Mouse (Mus musculus): ENCODE results near the gene Josd2. TPM values are rescaled to one million over a fixed set of nuclear protein-coding genes. Genes with fewer than 3 reads are reported as not detected.

The Josd2 gene
- total and polyA plus RNA-seq, 3 experiments, result 33.9 to 57.7 (median 54.8) TPM

GRCm38 (mm10) chr7:44428968-44429521 is 38.7 kb upstream of the Josd2 start, which contains the start of gene Lrrc4b:
Gene Lrrc4b, plus strand, starts transcription at chr7:44429018.
- in situ Hi-C loops (cut with MboI; ENCODE audit: low pct_ligation_motif_present, low pct_unique_long_range_greater_than_20kb, low sequenced_read_pairs) (no loop called here), dilution Hi-C loops (cut with MboI; ENCODE audit: extremely low pct_ligation_motif_present, extremely low pct_unique_long_range_greater_than_20kb, low sequenced_read_pairs) (no loop called here)

GRCm38 (mm10) chr7:44429534-44430488 is 38.0 kb upstream of the Josd2 start:
- Histone ChIP-seq H3K27ac (ENCODE audit: insufficient read depth, low read depth) (no peak overlapping the region), H3K27me3 (replicated peaks) (peaks cover 70% of the 10 kb centered on the region), H3K9me3 (replicated peaks; ENCODE audit: low read length) (no peaks in the 10 kb centered on the region), H3K79me2 (replicated peaks; ENCODE audit: control insufficient read depth, extremely low read depth, insufficient read depth, poor library complexity, severe bottlenecking) (no peaks in the 10 kb centered on the region), H3K4me2 (ENCODE audit: insufficient read depth, low read depth, poor library complexity, severe bottlenecking) (no peak overlapping the region), H3K4me1 (ENCODE audit: control insufficient read depth in 1 of 2, insufficient read depth in 2 of 2) (peaks cover 5 to 24% of the 10 kb centered on the region in 2 experiments), H3K36me3 (replicated peaks in 1 of 2; ENCODE audit: control insufficient read depth in 1 of 2, insufficient read depth in 1 of 2, low read length in 1 of 2) (no peaks in the 10 kb centered on the region), H3K9ac (ENCODE audit: insufficient read depth, low read depth) (no peak overlapping the region), H3K4me3 (replicated peaks in 1 of 3; ENCODE audit: low read depth in 2 of 3, low read length in 2 of 3, poor library complexity in 1 of 3) (no peak overlapping the region)
- dilution Hi-C loops (cut with MboI; ENCODE audit: extremely low pct_ligation_motif_present, extremely low pct_unique_long_range_greater_than_20kb, low sequenced_read_pairs) (no loop called here), in situ Hi-C loops (cut with MboI; ENCODE audit: low pct_ligation_motif_present, low pct_unique_long_range_greater_than_20kb, low sequenced_read_pairs) (no loop called here)
- TF ChIP-seq NELFE (IDR thresholded peaks at IDR 0.05; ENCODE audit: low read depth, low read length) (no peak), MAFK (IDR thresholded peaks at IDR 0.05; ENCODE audit: insufficient replicate concordance, low read length) (no peak), ETS1 (conservative IDR thresholded peaks at IDR 0.05; ENCODE audit: low read depth, low read length) (no peak), POLR2A (IDR thresholded peaks at IDR 0.05; ENCODE audit: low read depth, low read length) (no peak)
- DNase-seq (ENCODE audit: extremely low read depth), result no peak

More at GRCm38 (mm10) chr7:44428968-44429521, 38.7 kb upstream of the Josd2 start, which contains the start of gene Lrrc4b:
- no peaks in the 10 kb centered on the region for H3K79me2 ChIP-seq (replicated peaks; ENCODE audit: control insufficient read depth, extremely low read depth, insufficient read depth, poor library complexity, severe bottlenecking)
- H3K27me3 ChIP-seq (replicated peaks), result peaks cover 72% of the 10 kb centered on the region
- H3K4me2 ChIP-seq (ENCODE audit: insufficient read depth, low read depth, poor library complexity, severe bottlenecking), result no peak within 1 kb of the TSS
- no peak within 1 kb of the TSS for H3K27ac ChIP-seq (ENCODE audit: insufficient read depth, low read depth)
- no peak for DNase-seq (ENCODE audit: extremely low read depth)
- no peak for TF ChIP-seq MEF2A (IDR thresholded peaks at IDR 0.05; ENCODE audit: borderline replicate concordance, low read depth, low read length)
- TF ChIP-seq USF2 (conservative IDR thresholded peaks at IDR 0.05; ENCODE audit: low read depth, low read length), result no peak
- no peak for TF ChIP-seq UBTF (IDR thresholded peaks at IDR 0.05; ENCODE audit: low read depth, low read length)
- no peak for TF ChIP-seq CHD1 (IDR thresholded peaks at IDR 0.05; ENCODE audit: low read depth, low read length)
- TF ChIP-seq CHD2 (IDR thresholded peaks at IDR 0.05; ENCODE audit: low read length), result no peak
- TF ChIP-seq EP300 (IDR thresholded peaks at IDR 0.05; ENCODE audit: low read length), result no peak
- TF ChIP-seq BHLHE40 (IDR thresholded peaks at IDR 0.05; ENCODE audit: low read depth, low read length), result no peak
- TF ChIP-seq CTCF (conservative IDR thresholded peaks at IDR 0.05 in 1 of 2, IDR thresholded peaks at IDR 0.05 in 1 of 2; ENCODE audit: low read depth in 2 of 2, low read length in 2 of 2), result no peak
- TF ChIP-seq GABPA (IDR thresholded peaks at IDR 0.05; ENCODE audit: insufficient replicate concordance, low read depth, low read length), result no peak
- no peak for TF ChIP-seq E2F4 (IDR thresholded peaks at IDR 0.05; ENCODE audit: insufficient replicate concordance, low read depth, low read length)
- TF ChIP-seq ZKSCAN1 (IDR thresholded peaks at IDR 0.05; ENCODE audit: borderline replicate concordance, low read depth, low read length), result no peak
- TF ChIP-seq SMC3 (IDR thresholded peaks at IDR 0.05; ENCODE audit: low read depth, low read length), result no peak
- H3K4me3 ChIP-seq (replicated peaks in 1 of 3; ENCODE audit: low read depth in 2 of 3, low read length in 2 of 3, poor library complexity in 1 of 3), result no peak within 1 kb of the TSS
- peaks cover 4 to 16% of the 10 kb centered on the region in 2 experiments; a peak in 3 of 4 replicates for H3K4me1 ChIP-seq (ENCODE audit: control insufficient read depth in 1 of 2, insufficient read depth in 2 of 2)
- H3K9me3 ChIP-seq (replicated peaks; ENCODE audit: low read length), result no peaks in the 10 kb centered on the region
- no peak within 1 kb of the TSS for H3K9ac ChIP-seq (ENCODE audit: insufficient read depth, low read depth)
- no peaks in the 10 kb centered on the region for H3K36me3 ChIP-seq (replicated peaks in 1 of 2; ENCODE audit: control insufficient read depth in 1 of 2, insufficient read depth in 1 of 2, low read length in 1 of 2)

All from CH12.LX (cell line).